Mouse (Mus musculus) midbrain, embryonic 12.5 days (tissue): ENCODE results near the gene Polr3c. TPM values are rescaled to one million over a fixed set of nuclear protein-coding genes. Genes with fewer than 3 reads are reported as not detected.
A peak's percentile ranks its signal among the peaks of the same experiment; 100 is the strongest.
"Not testable (repeated sequence)": the region's sequence is repeated elsewhere in the genome, so short reads cannot be mapped to it uniquely, and the experiment has no call there.

Experiments
- ATAC-seq: fragments of 200-750 bp; cut with Nextera tagmentation; 2 replicates; pipeline ENCODE4 v1.8.0; 2017; ENCODE audit warnings: low read depth, moderate TSS enrichment, moderate library complexity; ENCODE audit not compliant: low FRiP score
- H3K27ac ChIP-seq: fragments of 300-500 bp; sonication (generic); replicated peaks from 2 replicates; pipeline ENCODE4 v1.5.1; 2016; ENCODE audit warnings: mild to moderate bottlenecking
- H3K27me3 ChIP-seq: fragments of 300-500 bp; sonication (generic); 2 replicates; pipeline ENCODE4 v1.6.1; 2016; ENCODE audit warnings: mild to moderate bottlenecking
- H3K36me3 ChIP-seq: fragments of 300-500 bp; sonication (generic); 2 replicates; pipeline ENCODE4 v1.6.1; 2016
- H3K4me1 ChIP-seq: fragments of 300-500 bp; sonication (generic); 2 replicates; pipeline ENCODE4 v1.6.1; 2016
- H3K4me2 ChIP-seq: fragments of 300-500 bp; sonication (generic); replicated peaks from 2 replicates; pipeline ENCODE4 v1.6.1; 2016; ENCODE audit warnings: mild to moderate bottlenecking, moderate library complexity
- H3K4me3 ChIP-seq: fragments of 300-500 bp; sonication (generic); 2 replicates; pipeline ENCODE4 v1.5.1; 2016; ENCODE audit warnings: mild to moderate bottlenecking
- H3K9ac ChIP-seq: fragments of 300-500 bp; sonication (generic); replicated peaks from 2 replicates; pipeline ENCODE4 v1.6.1; 2016; ENCODE audit warnings: mild to moderate bottlenecking, moderate library complexity
- H3K9me3 ChIP-seq: fragments of 300-500 bp; sonication (generic); 2 replicates; pipeline ENCODE4 v1.6.1; 2016; ENCODE audit warnings: mild to moderate bottlenecking
- WGBS: fragments of 180-500 bp; shearing (Covaris S2); methylation state at CpG from one replicate; pipeline ENCODE4 v1.1.7; 2016; 5-methylcytosine and 5-hydroxymethylcytosine counted together
- polyA plus RNA-seq: library from polyadenylated mRNA; unstranded; fragments of >200 nt; fragmentation: Nextera tagmentation; extraction: Ambion mirVana; gene quantifications from 2 replicates; pipeline ENCODE4 v1.2.1, GENCODE M21; 2016

Gene Polr3c
- polyA plus RNA-seq, 1 experiment from 2014 or later = 42.9 TPM

GRCm38 (mm10) chr3:96690298-96690697, 37.1 kb downstream of the Polr3c start:
- Histone ChIP-seq H3K9ac (no peak overlapping the region), H3K9me3 (no peaks in the 10 kb centered on the region), H3K4me3 (no peak overlapping the region), H3K4me1 (peaks cover 12% of the 10 kb centered on the region), H3K27me3 (peaks cover 12% of the 10 kb centered on the region; the same call in 1 of the 2 replicates), H3K4me2 (no peak overlapping the region), H3K27ac (no peak overlapping the region), H3K36me3 (no peaks in the 10 kb centered on the region)
- 0 out of 2 replicates have a peak, but pooled peaks have one; percentile 12 for ATAC-seq
- WGBS = 54% methylated on average over 3 of the region's 3 CpGs

- WGBS = 85% methylated on average over 11 of the region's 11 CpGs
- Histone ChIP-seq H3K27ac (no peak overlapping the region), H3K9me3 (no peaks in the 10 kb centered on the region), H3K27me3 (peaks cover 27% of the 10 kb centered on the region), H3K9ac (no peak overlapping the region), H3K4me3 (no peak overlapping the region), H3K36me3 (no peaks in the 10 kb centered on the region), H3K4me1 (peaks cover 12% of the 10 kb centered on the region), H3K4me2 (no peak overlapping the region)
- ATAC-seq = no peak
Measured at GRCm38 (mm10) chr3:96688854-96689253, 38.6 kb downstream of the Polr3c start.

- Histone ChIP-seq H3K4me1 (peaks cover 12% of the 10 kb centered on the region), H3K27me3 (peaks cover 43% of the 10 kb centered on the region)
- H3K4me3 ChIP-seq, ATAC-seq, H3K27ac ChIP-seq, H3K36me3 ChIP-seq, H3K4me2 ChIP-seq, H3K9ac ChIP-seq, H3K9me3 ChIP-seq: not testable (repeated sequence)
- 92% methylated on average over 5 of the region's 5 CpGs for WGBS
Measured at GRCm38 (mm10) chr3:96686057-96686456, 41.4 kb downstream of the Polr3c start.

GRCm38 (mm10) chr3:96684822-96685156, 42.6 kb downstream of the Polr3c start:
- no peak overlapping the region for H3K4me3 ChIP-seq
- H3K36me3 ChIP-seq = no peaks in the 10 kb centered on the region
- H3K4me1 ChIP-seq = peaks cover 5% of the 10 kb centered on the region
- H3K9ac ChIP-seq = no peak overlapping the region; the same call in 1 of the 2 replicates
- H3K27me3 ChIP-seq = peaks cover 56% of the 10 kb centered on the region
- WGBS = 46% methylated on average over 28 of the region's 28 CpGs
- peak overlapping the region; percentile 34 for H3K4me2 ChIP-seq
- no peaks in the 10 kb centered on the region for H3K9me3 ChIP-seq
- no peak overlapping the region for H3K27ac ChIP-seq
- ATAC-seq = no peak

GRCm38 (mm10) chr3:96684151-96684821, 43.1 kb downstream of the Polr3c start:
- Histone ChIP-seq H3K4me1 (peaks cover under 1% of the 10 kb centered on the region), H3K27me3 (peaks cover 58% of the 10 kb centered on the region), H3K27ac (no peak overlapping the region), H3K4me2 (peak overlapping the region; percentile 34), H3K36me3 (no peaks in the 10 kb centered on the region), H3K4me3 (no peak overlapping the region), H3K9ac (no peak overlapping the region; the same call in 1 of the 2 replicates), H3K9me3 (no peaks in the 10 kb centered on the region)
- WGBS = 62% methylated on average over 17 of the region's 17 CpGs
- no peak for ATAC-seq

GRCm38 (mm10) chr3:96683496-96683895, 43.9 kb downstream of the Polr3c start:
- H3K27me3 ChIP-seq = peaks cover 57% of the 10 kb centered on the region
- no peak overlapping the region for H3K4me3 ChIP-seq
- H3K27ac ChIP-seq = no peak overlapping the region
- no peaks in the 10 kb centered on the region; the same call in 1 of the 2 replicates for H3K4me1 ChIP-seq
- H3K4me2 ChIP-seq = no peak overlapping the region
- 94% methylated on average over 3 of the region's 3 CpGs for WGBS
- no peaks in the 10 kb centered on the region for H3K36me3 ChIP-seq
- ATAC-seq = no peak
- H3K9ac ChIP-seq = no peak overlapping the region
- no peaks in the 10 kb centered on the region for H3K9me3 ChIP-seq

GRCm38 (mm10) chr3:96680269-96680956, 47.0 kb downstream of the Polr3c start:
- 17% methylated on average over 12 of the region's 12 CpGs for WGBS

GRCm38 (mm10) chr3:96679159-96679674, 48.2 kb downstream of the Polr3c start:
- no peaks in the 10 kb centered on the region for H3K9me3 ChIP-seq
- H3K27me3 ChIP-seq = peaks cover 46% of the 10 kb centered on the region
- no peaks in the 10 kb centered on the region for H3K36me3 ChIP-seq
- H3K9ac ChIP-seq = no peak overlapping the region
- ATAC-seq = no peak
- no peak overlapping the region for H3K4me3 ChIP-seq
- H3K4me1 ChIP-seq = peaks cover 6% of the 10 kb centered on the region; the same call in 1 of the 2 replicates
- H3K27ac ChIP-seq = no peak overlapping the region
- H3K4me2 ChIP-seq = no peak overlapping the region
- WGBS = 14% methylated on average over 5 of the region's 5 CpGs

More at GRCm38 (mm10) chr3:96680269-96680956, 47.0 kb downstream of the Polr3c start:
- H3K4me3 ChIP-seq = no peak overlapping the region
- no peak overlapping the region for H3K27ac ChIP-seq
- ATAC-seq = no peak
- no peaks in the 10 kb centered on the region for H3K36me3 ChIP-seq
- H3K4me2 ChIP-seq = no peak overlapping the region
- H3K9me3 ChIP-seq = no peaks in the 10 kb centered on the region
- H3K9ac ChIP-seq = no peak overlapping the region
- H3K27me3 ChIP-seq = peaks cover 58% of the 10 kb centered on the region
- peaks cover 6% of the 10 kb centered on the region for H3K4me1 ChIP-seq

- H3K9me3 ChIP-seq = no peaks in the 10 kb centered on the region
- WGBS = 70% methylated on average over 7 of the region's 7 CpGs
- ATAC-seq = no peak
- no peak overlapping the region for H3K4me2 ChIP-seq
- no peak overlapping the region for H3K27ac ChIP-seq
- H3K4me1 ChIP-seq = peaks cover 6% of the 10 kb centered on the region; the same call in 1 of the 2 replicates
- H3K27me3 ChIP-seq = peaks cover 39% of the 10 kb centered on the region
- no peaks in the 10 kb centered on the region for H3K36me3 ChIP-seq
- H3K9ac ChIP-seq = no peak overlapping the region
- no peak overlapping the region for H3K4me3 ChIP-seq
Measured at GRCm38 (mm10) chr3:96678456-96678855, 49.0 kb downstream of the Polr3c start.

- Histone ChIP-seq H3K36me3 (no peaks in the 10 kb centered on the region), H3K9ac (no peak overlapping the region), H3K4me2 (no peak overlapping the region), H3K27me3 (peaks cover 31% of the 10 kb centered on the region), H3K9me3 (no peaks in the 10 kb centered on the region), H3K4me1 (peaks cover 6% of the 10 kb centered on the region; the same call in 1 of the 2 replicates), H3K4me3 (no peak overlapping the region), H3K27ac (no peak overlapping the region)
- 31% methylated on average over 3 of the region's 3 CpGs for WGBS
- ATAC-seq = no peak
Measured at GRCm38 (mm10) chr3:96675690-96676089, 51.7 kb downstream of the Polr3c start.

GRCm38 (mm10) chr3:96675171-96675570, 52.3 kb downstream of the Polr3c start:
- H3K27ac ChIP-seq = no peak overlapping the region
- no peak overlapping the region for H3K4me2 ChIP-seq
- no peaks in the 10 kb centered on the region for H3K9me3 ChIP-seq
- no peak overlapping the region for H3K4me3 ChIP-seq
- H3K4me1 ChIP-seq = peaks cover 10% of the 10 kb centered on the region; the same call in 1 of the 2 replicates
- ATAC-seq = no peak
- no peak overlapping the region for H3K9ac ChIP-seq
- H3K27me3 ChIP-seq = peaks cover 31% of the 10 kb centered on the region
- no peaks in the 10 kb centered on the region for H3K36me3 ChIP-seq
- WGBS = 87% methylated on average over 3 of the region's 3 CpGs

GRCm38 (mm10) chr3:96674442-96674841, 53.0 kb downstream of the Polr3c start:
- Histone ChIP-seq H3K4me2 (no peak overlapping the region), H3K27me3 (peaks cover 24% of the 10 kb centered on the region), H3K36me3 (no peaks in the 10 kb centered on the region), H3K4me1 (peaks cover 11% of the 10 kb centered on the region; the same call in 1 of the 2 replicates), H3K27ac (no peak overlapping the region), H3K9me3 (no peaks in the 10 kb centered on the region), H3K4me3 (no peak overlapping the region), H3K9ac (no peak overlapping the region)
- 59% methylated on average over 8 of the region's 8 CpGs for WGBS
- ATAC-seq = no peak
